Mouse (Mus musculus) frontal cortex, postnatal 36 days (tissue): ENCODE results near the gene Sympk.

Experiments used
- DNase-seq, 2 experiments: peaks; one replicate each; pipeline ENCODE4 v3.0.0; 2022; ENCODE audit warnings: low spot score in 2 of 2

Sympk gene

GRCm38 (mm10) chr7:19024096-19024506 lies at the start of gene Sympk:
Sympk (plus strand) TSS chr7:19024377.
- peak; percentile 93 to 94 for DNase-seq

- DNase-seq = no peak
Measured at GRCm38 (mm10) chr7:18978381-18978780, 45.8 kb upstream of the Sympk start.

- DNase-seq = no peak
Measured at GRCm38 (mm10) chr7:18986503-18986902, 37.7 kb upstream of the Sympk start.

GRCm38 (mm10) chr7:18987100-18987499 lies 37.1 kb upstream of the Sympk start, which contains the start of gene Nanos2:
Nanos2 (plus strand) TSS chr7:18987400.
- DNase-seq = no peak

GRCm38 (mm10) chr7:18987747-18988146 lies 36.4 kb upstream of the Sympk start:
- no peak for DNase-seq

- DNase-seq = no peak
Measured at GRCm38 (mm10) chr7:18988780-18989179, 35.4 kb upstream of the Sympk start.

- DNase-seq = no peak
Measured at GRCm38 (mm10) chr7:18989995-18990394, 34.2 kb upstream of the Sympk start.

- peak; percentile 100 for DNase-seq
Measured at GRCm38 (mm10) chr7:18990601-18991295, 33.4 kb upstream of the Sympk start, which contains the start of gene Mypop. Mypop (plus strand) TSS chr7:18991245.

GRCm38 (mm10) chr7:18991660-18992293 lies 32.4 kb upstream of the Sympk start:
- peak in 1 of 2 experiments; percentile 50 for DNase-seq

- peak in 1 of 2 experiments; percentile 62 for DNase-seq
Measured at GRCm38 (mm10) chr7:18992294-18992675, 31.9 kb upstream of the Sympk start.

- DNase-seq = no peak
Measured at GRCm38 (mm10) chr7:18993036-18993435, 31.1 kb upstream of the Sympk start.

- no peak for DNase-seq
Measured at GRCm38 (mm10) chr7:18998835-18999234, 25.3 kb upstream of the Sympk start.

- no peak for DNase-seq
Measured at GRCm38 (mm10) chr7:19000421-19000820, 23.8 kb upstream of the Sympk start.

- DNase-seq = no peak
Measured at GRCm38 (mm10) chr7:19001066-19001806, 22.9 kb upstream of the Sympk start.

- DNase-seq = no peak
Measured at GRCm38 (mm10) chr7:19001807-19002085, 22.4 kb upstream of the Sympk start.

- no peak for DNase-seq
Measured at GRCm38 (mm10) chr7:19002115-19002514, 22.1 kb upstream of the Sympk start.

- DNase-seq = peak; percentile 76 to 85
Measured at GRCm38 (mm10) chr7:19002848-19003498, 21.2 kb upstream of the Sympk start.

- DNase-seq = peak; percentile 94 to 96
Measured at GRCm38 (mm10) chr7:19003902-19004630, 20.1 kb upstream of the Sympk start, which contains the start of gene Irf2bp1. Irf2bp1 (plus strand) TSS chr7:19004044.

- no peak for DNase-seq
Measured at GRCm38 (mm10) chr7:19004631-19005079, 19.5 kb upstream of the Sympk start.

- no peak for DNase-seq
Measured at GRCm38 (mm10) chr7:19005417-19006121, 18.6 kb upstream of the Sympk start.

GRCm38 (mm10) chr7:19006476-19006875 lies 17.7 kb upstream of the Sympk start:
- peak; percentile 79 to 92 for DNase-seq
